Mouse (Mus musculus) forebrain, embryonic 11.5 days (tissue): ENCODE data around the gene Afap1l2. TPM values are rescaled to one million over a fixed set of nuclear protein-coding genes. Genes with fewer than 3 reads are reported as not detected.

Experiments used
- ATAC-seq: fragments of 200-750 bp; cut with Nextera tagmentation; replicated peaks from 2 replicates; pipeline ENCODE4 v1.8.0; 2017; ENCODE audit warnings: moderate TSS enrichment; ENCODE audit not compliant: low FRiP score
- DNase-seq: peaks from one replicate; pipeline ENCODE4 v3.0.0-alpha.2; 2017; ENCODE audit warnings: low spot score
- H3K27ac ChIP-seq: fragments of 300-500 bp; sonication (generic); 2 replicates; pipeline ENCODE4 v1.5.1; 2014; ENCODE audit warnings: low read depth, low read length
- H3K27me3 ChIP-seq: fragments of 300-500 bp; sonication (generic); 2 replicates; pipeline ENCODE4 v1.6.1; 2014; ENCODE audit warnings: mild to moderate bottlenecking, low read length, mixed read lengths; ENCODE audit not compliant: control insufficient read depth, insufficient read depth
- H3K36me3 ChIP-seq: fragments of 300-500 bp; sonication (generic); 2 replicates; pipeline ENCODE4 v1.6.1; 2014; ENCODE audit warnings: mild to moderate bottlenecking, low read length, moderate library complexity, mixed read lengths; ENCODE audit not compliant: control insufficient read depth, insufficient read depth
- H3K4me1 ChIP-seq: fragments of 300-500 bp; sonication (generic); replicated peaks from 2 replicates; pipeline ENCODE4 v1.6.1; 2014; ENCODE audit warnings: low read length, mixed read lengths; ENCODE audit not compliant: control insufficient read depth, insufficient read depth
- H3K4me2 ChIP-seq: fragments of 300-500 bp; sonication (generic); 2 replicates; pipeline ENCODE4 v1.6.1; 2014; ENCODE audit warnings: low read depth, mild to moderate bottlenecking, low read length, moderate library complexity, mixed read lengths; ENCODE audit not compliant: severe bottlenecking
- H3K4me3 ChIP-seq: fragments of 300-500 bp; sonication (generic); 2 replicates; pipeline ENCODE4 v1.5.1; 2014; ENCODE audit warnings: low read depth, low read length
- H3K9ac ChIP-seq: fragments of 300-500 bp; sonication (generic); 2 replicates; pipeline ENCODE4 v1.6.1; 2014; ENCODE audit warnings: low read length
- H3K9me3 ChIP-seq: fragments of 300-500 bp; sonication (generic); 2 replicates; pipeline ENCODE4 v1.6.1; 2016; ENCODE audit warnings: low read length, mixed read lengths; ENCODE audit not compliant: control insufficient read depth
- WGBS: fragments of 180-500 bp; shearing (Covaris S2); extraction: QIAGEN DNeasy Blood & Tissue Kit; methylation state at CpG from one replicate; pipeline ENCODE4 v1.1.7; 2014; 5-methylcytosine and 5-hydroxymethylcytosine counted together
- polyA plus RNA-seq: library from polyadenylated mRNA; unstranded; fragments of >200 nt; fragmentation: Nextera tagmentation; extraction: Ambion mirVana; gene quantifications from 2 replicates; pipeline ENCODE4 v1.2.1, GENCODE M21; 2014

The Afap1l2 gene
- polyA plus RNA-seq, 1 experiment from 2014 or later = 2.4 TPM

- DNase-seq (no peak), ATAC-seq (no peak)
- 85% methylated on average over 7 of the region's 7 CpGs for WGBS
- Histone ChIP-seq H3K27me3 (no peaks in the 10 kb centered on the region), H3K9ac (no peak overlapping the region), H3K4me1 (no peaks in the 10 kb centered on the region), H3K36me3 (no peaks in the 10 kb centered on the region), H3K4me2 (no peak overlapping the region), H3K4me3 (no peak overlapping the region), H3K9me3 (no peaks in the 10 kb centered on the region), H3K27ac (no peak overlapping the region)
Measured at GRCm38 (mm10) chr19:56935777-56936176, 72.3 kb downstream of the Afap1l2 start.

GRCm38 (mm10) chr19:56935111-56935510 lies 72.9 kb downstream of the Afap1l2 start:
- Histone ChIP-seq H3K36me3 (no peaks in the 10 kb centered on the region), H3K27me3 (no peaks in the 10 kb centered on the region), H3K4me3 (no peak overlapping the region), H3K4me2 (no peak overlapping the region), H3K27ac (no peak overlapping the region), H3K9me3 (no peaks in the 10 kb centered on the region), H3K4me1 (no peaks in the 10 kb centered on the region), H3K9ac (no peak overlapping the region)
- no peak for DNase-seq
- ATAC-seq = no peak
- 89% methylated on average over 6 of the region's 6 CpGs for WGBS

GRCm38 (mm10) chr19:56933800-56934199 lies 74.2 kb downstream of the Afap1l2 start:
- Histone ChIP-seq H3K9me3 (no peaks in the 10 kb centered on the region), H3K27me3 (no peaks in the 10 kb centered on the region), H3K27ac (no peak overlapping the region), H3K9ac (no peak overlapping the region), H3K4me2 (no peak overlapping the region), H3K4me3 (no peak overlapping the region), H3K36me3 (no peaks in the 10 kb centered on the region), H3K4me1 (no peaks in the 10 kb centered on the region)
- no peak for DNase-seq
- ATAC-seq = no peak
- WGBS = 86% methylated on average over 3 of the region's 3 CpGs

- no peaks in the 10 kb centered on the region for H3K27me3 ChIP-seq
- ATAC-seq (no peak), DNase-seq (no peak)
- 86% methylated on average over 9 of the region's 9 CpGs for WGBS
- no peaks in the 10 kb centered on the region for H3K9me3 ChIP-seq
- H3K9ac ChIP-seq = no peak overlapping the region
- H3K36me3 ChIP-seq = no peaks in the 10 kb centered on the region
- no peak overlapping the region for H3K4me2 ChIP-seq
- H3K27ac ChIP-seq = no peak overlapping the region
- no peaks in the 10 kb centered on the region for H3K4me1 ChIP-seq
- H3K4me3 ChIP-seq = no peak overlapping the region
Measured at GRCm38 (mm10) chr19:56930029-56930428, 78.0 kb downstream of the Afap1l2 start.

- H3K9me3 ChIP-seq = no peaks in the 10 kb centered on the region
- no peak overlapping the region for H3K4me3 ChIP-seq
- ATAC-seq (no peak), DNase-seq (no peak)
- H3K9ac ChIP-seq = no peak overlapping the region
- no peak overlapping the region for H3K4me2 ChIP-seq
- H3K27me3 ChIP-seq = no peaks in the 10 kb centered on the region
- 79% methylated on average over 3 of the region's 3 CpGs for WGBS
- H3K27ac ChIP-seq = no peak overlapping the region
- H3K36me3 ChIP-seq = no peaks in the 10 kb centered on the region
- H3K4me1 ChIP-seq = no peaks in the 10 kb centered on the region
Measured at GRCm38 (mm10) chr19:56929392-56929791, 78.6 kb downstream of the Afap1l2 start.

GRCm38 (mm10) chr19:56921744-56922143 lies 86.3 kb downstream of the Afap1l2 start:
- H3K4me1 ChIP-seq = 0 out of 2 replicates have a peak, but pooled peaks cover 2% of the 10 kb centered on the region
- WGBS = 73% methylated on average over 5 of the region's 5 CpGs
- H3K27me3 ChIP-seq = no peaks in the 10 kb centered on the region
- H3K4me2 ChIP-seq = no peak overlapping the region
- H3K9me3 ChIP-seq = no peaks in the 10 kb centered on the region
- no peak overlapping the region for H3K9ac ChIP-seq
- ATAC-seq = no peak
- no peak for DNase-seq
- H3K27ac ChIP-seq = no peak overlapping the region
- no peaks in the 10 kb centered on the region for H3K36me3 ChIP-seq
- H3K4me3 ChIP-seq = no peak overlapping the region

GRCm38 (mm10) chr19:56920232-56920631 lies 87.8 kb downstream of the Afap1l2 start:
- Histone ChIP-seq H3K36me3 (no peaks in the 10 kb centered on the region), H3K4me3 (no peak overlapping the region), H3K27ac (no peak overlapping the region), H3K27me3 (no peaks in the 10 kb centered on the region), H3K9ac (no peak overlapping the region), H3K4me2 (no peak overlapping the region), H3K9me3 (no peaks in the 10 kb centered on the region), H3K4me1 (0 out of 2 replicates have a peak, but pooled peaks cover 2% of the 10 kb centered on the region)
- no peak for DNase-seq
- no peak for ATAC-seq
- WGBS = 92% methylated on average over 13 of the region's 13 CpGs

GRCm38 (mm10) chr19:56919628-56920027 lies 88.4 kb downstream of the Afap1l2 start:
- 0 out of 2 replicates have a peak, but pooled peaks have one; percentile 58 for ATAC-seq
- H3K9ac ChIP-seq = no peak overlapping the region

GRCm38 (mm10) chr19:56915084-56915483 lies 92.9 kb downstream of the Afap1l2 start:
- no peaks in the 10 kb centered on the region for H3K27me3 ChIP-seq
- DNase-seq (no peak), ATAC-seq (no peak)
- no peak overlapping the region for H3K9ac ChIP-seq
- WGBS = 55% methylated on average over 6 of the region's 6 CpGs
- no peaks in the 10 kb centered on the region for H3K4me1 ChIP-seq
- no peak overlapping the region for H3K27ac ChIP-seq
- H3K9me3 ChIP-seq = no peaks in the 10 kb centered on the region
- H3K4me3 ChIP-seq = no peak overlapping the region
- no peak overlapping the region for H3K4me2 ChIP-seq
- no peaks in the 10 kb centered on the region for H3K36me3 ChIP-seq

More at GRCm38 (mm10) chr19:56919628-56920027, 88.4 kb downstream of the Afap1l2 start:
- H3K27ac ChIP-seq = no peak overlapping the region
- H3K4me1 ChIP-seq = 0 out of 2 replicates have a peak, but pooled peaks cover 2% of the 10 kb centered on the region
- H3K36me3 ChIP-seq = no peaks in the 10 kb centered on the region
- no peak overlapping the region for H3K4me2 ChIP-seq
- no peaks in the 10 kb centered on the region for H3K27me3 ChIP-seq
- H3K4me3 ChIP-seq = no peak overlapping the region
- WGBS = 25% methylated on average over 7 of the region's 7 CpGs
- no peaks in the 10 kb centered on the region for H3K9me3 ChIP-seq
- DNase-seq = peak; percentile 91
